Mouse (Mus musculus) gastrocnemius, postnatal 36 days (tissue): ENCODE data around the gene Fam135a. TPM values are rescaled to one million over a fixed set of nuclear protein-coding genes. Genes with fewer than 3 reads are reported as not detected.

Experiments
- DNase-seq, 2 experiments: peaks; one replicate each; pipeline ENCODE4 v3.0.0; 2022
- intact Hi-C: fragments of 180-260 bp; cut with DNase I; formaldehyde crosslinking; loops from one replicate; pipeline ENCODE4 v1.15.1; 2025
- total RNA-seq, 2 experiments: library from RNA; stranded (reverse); gene quantifications; 2 replicates each; pipeline ENCODE4 v1.2.3; 2021

Gene Fam135a
- total RNA-seq, 2 experiments from 2014 or later, result 15.3 to 17.8 TPM

- DNase-seq, result no peak
- intact Hi-C loops, result no loop called here
Measured at GRCm38 (mm10) chr1:23968027-23968725, 132.0 kb downstream of the Fam135a start.

- intact Hi-C loops, result no loop called here
- DNase-seq, result no peak
Measured at GRCm38 (mm10) chr1:23966226-23966625, 133.9 kb downstream of the Fam135a start.

Other genes with a start within 250 kb of the Fam135a start
- gene Smap1, start 178.0 kb downstream of the Fam135a start, total RNA-seq, result 10 to 100 TPM; 27.5 to 30.0 TPM
- gene Sdhaf4, start 94.7 kb downstream of the Fam135a start, total RNA-seq, result 10 to 100 TPM; 36.4 to 45.0 TPM
- under 1 TPM; 0.54 to 0.69 TPM for gene Col9a1, start 77.3 kb upstream of the Fam135a start, total RNA-seq